Mouse (Mus musculus) A20 (cell line): ENCODE results near the gene Dgka.
A peak's percentile ranks its signal among the peaks of the same experiment; 100 is the strongest.

Experiments used
- DNase-seq: peaks from one replicate; pipeline ENCODE4 v3.0.0-alpha.2; 2011; ENCODE audit warnings: low read depth, low spot score

Dgka gene

GRCm38 (mm10) chr10:128744680-128745601 is at the start of gene Dgka:
Dgka (minus strand) TSS chr10:128744855.
- peak; percentile 87 for DNase-seq

DNA sequence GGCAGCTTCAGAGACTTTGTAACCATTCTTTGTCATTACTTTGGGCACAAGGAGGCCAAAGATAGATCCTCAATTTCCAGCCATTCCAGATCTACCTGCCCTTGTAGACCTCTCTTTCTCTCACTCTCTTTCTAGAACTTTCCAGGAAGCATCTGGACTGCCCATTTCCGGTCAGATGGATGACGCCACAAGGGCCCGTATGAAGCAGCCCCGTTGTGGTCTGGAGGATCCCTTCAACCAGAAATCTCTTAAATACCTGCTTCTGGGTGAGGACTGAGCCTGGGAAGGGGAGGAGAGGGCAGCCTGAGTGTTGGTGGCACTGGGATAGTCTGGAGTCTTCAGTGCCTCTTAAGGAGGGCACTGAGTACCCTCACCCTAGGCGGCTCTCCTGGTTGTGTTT is 49.7 kb upstream of the Dgka start:
- DNase-seq: no peak

GRCm38 (mm10) chr10:128793258-128793657 is 48.6 kb upstream of the Dgka start:
- no peak for DNase-seq

GRCm38 (mm10) chr10:128792041-128792440 is 47.4 kb upstream of the Dgka start:
- no peak for DNase-seq

DNA sequence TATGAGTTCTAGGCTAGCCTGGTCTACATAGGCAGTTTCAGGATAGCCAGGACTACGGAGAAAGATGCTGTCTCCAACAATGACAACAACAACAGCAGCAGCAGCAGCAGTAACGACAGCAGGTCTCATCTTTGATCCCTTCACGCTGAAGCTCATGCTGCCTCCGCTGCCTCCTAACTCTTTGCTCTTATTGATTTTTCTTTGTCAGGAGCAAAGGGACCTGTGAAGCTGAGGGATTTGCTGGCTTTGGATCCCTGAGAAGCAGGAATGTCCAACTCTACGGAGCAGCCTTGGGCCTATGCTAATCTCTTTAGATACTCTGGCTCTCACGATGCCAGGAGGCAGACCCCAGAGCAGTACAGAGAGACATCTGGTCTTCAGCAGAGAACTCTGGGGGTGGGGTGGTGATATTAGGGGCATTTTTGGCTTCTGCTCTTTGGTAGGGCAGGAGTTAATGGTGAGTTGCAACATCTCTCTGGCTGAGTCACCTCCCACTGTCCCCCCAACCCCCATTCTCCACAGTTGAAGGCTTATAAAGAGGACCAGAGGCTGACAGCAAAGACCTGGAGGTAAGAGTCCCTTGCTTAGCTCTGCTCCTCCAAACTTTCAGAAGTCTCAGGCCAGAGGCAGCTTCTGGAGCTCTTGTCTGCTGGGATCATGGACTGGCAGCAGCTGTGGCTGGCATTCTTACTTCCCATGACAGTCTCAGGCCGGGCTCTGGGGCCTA is 45.9 kb upstream of the Dgka start, which contains the start of gene Mmp19:
TSS of gene Mmp19 (plus strand) at position 513 of the 727 bp plus-strand sequence.
- no peak for DNase-seq

GRCm38 (mm10) chr10:128780200-128780599 is 35.5 kb upstream of the Dgka start:
- DNase-seq: no peak

GRCm38 (mm10) chr10:128779011-128779795 is 34.5 kb upstream of the Dgka start:
- no peak for DNase-seq

- no peak for DNase-seq
Observed at GRCm38 (mm10) chr10:128778441-128778840, 33.8 kb upstream of the Dgka start.

DNA sequence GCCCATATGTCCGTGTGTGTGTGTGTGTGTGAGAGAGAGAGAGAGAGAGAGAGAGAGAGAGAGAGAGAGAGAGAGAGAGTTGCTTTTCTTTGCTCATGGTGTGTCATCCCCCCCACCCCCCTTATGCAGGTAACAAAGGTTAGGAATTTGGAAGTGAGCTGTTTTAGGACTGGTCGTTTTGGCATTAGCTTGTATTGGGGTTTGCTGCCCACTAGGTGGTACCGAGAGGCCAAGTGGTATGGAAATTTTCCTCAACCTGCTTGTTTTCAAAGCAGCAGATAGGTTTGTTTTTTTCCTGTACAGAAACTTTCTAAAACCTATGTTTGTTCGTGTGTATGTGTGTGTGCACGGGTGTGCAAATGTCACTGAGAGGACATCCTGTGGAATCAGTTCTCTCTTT is 29.0 kb upstream of the Dgka start:
- DNase-seq: peak; percentile 46

DNA sequence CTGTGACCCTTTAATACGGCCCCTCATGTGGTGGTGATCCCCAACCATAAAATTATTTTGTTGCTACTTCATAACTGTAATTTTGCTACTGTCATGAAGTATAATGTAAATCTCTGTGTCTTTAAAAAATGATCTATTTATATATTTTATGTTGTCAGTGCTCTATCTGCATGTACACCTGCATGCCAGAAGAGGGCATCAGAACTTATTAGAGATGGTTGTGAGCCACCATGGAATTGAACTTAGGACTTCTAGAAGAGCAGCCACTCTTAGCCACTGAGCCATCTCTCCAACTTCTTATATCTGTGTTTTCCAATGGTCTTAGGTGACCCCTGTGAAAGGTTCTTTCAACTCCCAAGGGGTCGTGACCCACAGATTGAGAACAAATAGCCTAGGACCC is 28.2 kb upstream of the Dgka start:
- DNase-seq: peak; percentile 28

GRCm38 (mm10) chr10:128748252-128748864 is 3.7 kb upstream of the Dgka start:
- peak; percentile 95 for DNase-seq

- peak; percentile 92 for DNase-seq
Observed at GRCm38 (mm10) chr10:128747646-128748251, 3.1 kb upstream of the Dgka start, which contains the start of gene Pym1. Pym1 (plus strand) TSS chr10:128747889.

GRCm38 (mm10) chr10:128746972-128747645 is 2.5 kb upstream of the Dgka start:
- DNase-seq: no peak

DNA sequence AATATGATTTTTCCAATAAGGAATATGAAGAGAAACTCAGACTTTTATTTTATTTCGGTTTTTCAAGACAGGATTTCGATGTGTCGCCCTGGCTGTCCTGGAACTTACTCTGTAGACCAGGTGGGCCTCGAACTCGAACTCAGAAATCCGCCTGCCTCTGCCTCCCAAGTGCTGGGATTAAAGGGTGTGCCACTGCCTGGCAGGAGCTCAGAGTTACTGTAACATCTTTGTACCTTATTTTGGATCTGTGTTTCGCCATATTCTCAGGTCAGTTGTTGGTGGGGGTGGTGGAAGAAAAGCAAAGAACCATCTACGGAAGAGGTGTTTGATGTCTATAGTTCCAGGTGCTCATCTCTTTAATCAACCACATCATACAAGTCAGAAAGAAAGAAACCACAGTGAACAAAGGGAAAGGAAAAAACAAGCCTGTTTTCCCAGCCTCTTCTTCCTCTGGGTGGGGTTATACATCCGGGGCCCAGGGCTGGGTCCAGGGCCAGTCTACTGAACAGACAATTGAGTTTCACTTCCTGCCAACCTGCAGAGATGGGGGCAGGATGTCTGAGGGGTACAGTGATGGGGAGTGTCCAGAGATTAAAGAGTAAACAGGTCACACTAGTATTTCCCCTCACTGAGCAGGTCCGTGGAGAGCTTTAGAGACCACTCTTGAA is 1.4 kb upstream of the Dgka start:
- DNase-seq: peak; percentile 92

DNA sequence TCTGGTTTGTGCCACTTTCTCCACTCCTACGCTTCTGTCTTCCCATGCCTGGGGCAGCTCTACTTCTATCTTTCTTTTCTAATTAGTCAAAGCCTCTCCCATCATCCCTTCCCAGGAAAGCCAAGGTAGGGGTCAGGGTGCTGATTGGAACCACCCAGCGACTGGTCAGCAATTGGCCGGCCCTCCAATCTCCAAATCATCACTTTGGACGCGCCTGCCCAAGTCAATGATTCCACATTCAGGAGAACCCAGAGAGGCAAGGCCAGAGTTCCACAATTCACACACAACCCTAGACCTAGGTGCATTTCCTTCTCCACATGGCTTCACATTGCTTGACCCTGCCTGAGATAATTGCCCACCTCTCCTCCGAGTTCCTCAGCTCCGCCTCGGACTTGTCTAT is 444 bp downstream of the Dgka start:
- no peak for DNase-seq

DNA sequence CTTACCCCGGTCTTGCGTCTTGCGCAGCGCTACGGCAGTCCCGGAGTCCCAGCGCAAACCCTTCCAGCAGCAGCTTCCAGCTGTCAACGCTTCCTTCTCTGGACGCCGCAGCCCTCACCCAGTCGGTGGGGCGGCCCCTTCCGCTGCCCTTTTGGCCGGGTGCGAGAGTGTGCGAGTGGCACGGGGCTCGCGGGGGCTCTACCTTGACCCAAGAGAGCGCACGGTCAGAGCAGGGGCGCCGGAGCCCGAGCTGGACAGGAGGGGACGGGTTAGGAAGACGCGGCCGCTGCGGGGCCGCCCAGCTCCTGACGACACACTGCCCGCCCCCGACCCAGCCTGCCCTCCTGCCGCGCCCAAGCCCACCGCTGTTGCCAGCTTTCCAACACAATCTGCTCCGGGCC is 864 bp downstream of the Dgka start:
- DNase-seq: peak; percentile 72

DNA sequence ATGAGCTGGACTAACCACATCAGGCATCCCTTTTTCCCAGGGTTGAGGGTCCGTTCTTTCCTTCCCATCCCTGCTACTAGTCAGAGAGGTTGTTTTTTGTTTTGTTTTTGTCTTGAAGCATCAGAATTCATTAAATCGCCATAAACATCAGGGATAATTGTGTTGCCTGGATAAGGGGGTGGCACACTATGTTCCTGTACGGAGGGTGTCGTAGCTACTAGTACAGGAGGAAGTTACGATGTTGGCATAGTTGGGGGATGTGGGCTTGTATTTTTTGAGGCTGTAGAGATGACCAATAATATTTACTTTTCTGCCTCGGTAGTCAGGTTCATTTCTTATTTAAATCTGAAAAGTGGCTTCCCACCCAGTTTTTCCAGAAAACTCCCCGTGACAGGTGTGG is 1.4 kb downstream of the Dgka start:
- DNase-seq: no peak

DNA sequence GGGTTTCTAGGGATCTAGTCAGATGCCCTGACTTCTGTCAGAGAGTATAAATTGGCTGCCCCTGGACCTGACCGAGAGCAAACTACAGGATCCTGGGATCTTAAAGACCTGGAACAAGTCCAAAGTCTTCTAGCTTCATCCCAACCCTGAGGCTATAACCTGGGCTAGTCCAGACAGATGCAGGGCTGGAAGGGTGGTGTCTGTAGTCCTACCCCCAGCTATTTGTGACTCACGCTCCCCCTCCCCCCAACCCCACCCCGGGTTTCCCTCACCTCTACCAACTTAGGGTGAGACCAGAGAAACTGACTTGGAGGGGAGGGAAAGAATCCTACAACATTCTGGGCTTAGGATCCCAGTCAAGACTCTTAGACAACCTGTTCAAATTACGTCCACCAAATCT is 2.0 kb downstream of the Dgka start:
- DNase-seq: no peak

DNA sequence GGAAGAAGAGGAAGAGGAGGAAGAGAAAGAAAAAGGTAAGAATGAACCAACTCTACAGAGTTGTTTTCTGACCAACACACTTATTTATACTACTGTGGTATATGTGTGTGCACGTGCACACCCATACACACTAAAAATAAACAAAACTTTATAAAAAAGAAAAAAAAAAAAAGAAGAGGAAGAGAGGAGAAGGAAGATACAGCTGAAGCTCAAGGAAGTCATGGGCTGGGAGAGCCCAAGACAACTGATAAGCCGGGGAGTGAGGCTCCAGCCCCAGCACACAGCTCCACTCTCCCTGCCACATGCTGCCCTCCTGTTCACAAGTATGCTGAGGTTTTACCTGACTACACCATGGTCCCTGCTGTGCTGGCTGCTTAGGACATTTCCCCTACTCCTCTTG is 4.4 kb downstream of the Dgka start:
- DNase-seq: no peak

DNA sequence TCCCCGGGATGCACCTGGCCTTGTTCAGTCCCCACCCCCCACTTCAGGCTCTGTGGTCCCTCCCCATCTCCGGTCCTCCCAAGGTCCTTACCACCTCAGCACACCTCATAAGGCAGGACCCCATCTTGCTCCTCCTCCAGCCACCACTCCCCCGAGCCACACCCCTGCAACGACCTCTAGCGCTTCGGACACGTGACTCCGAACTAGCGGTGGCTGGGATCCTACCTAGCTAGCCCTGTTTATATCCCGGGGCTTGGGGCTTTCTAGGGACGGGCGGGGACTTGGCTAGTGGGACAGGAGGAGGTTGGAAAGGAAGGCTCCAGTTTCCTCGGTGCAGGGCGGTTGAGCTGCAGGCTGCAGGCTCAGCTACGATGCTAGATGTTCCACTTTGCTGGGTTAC is 7.2 kb downstream of the Dgka start:
- DNase-seq: no peak
